Mouse (Mus musculus) midbrain, postnatal 0 days (tissue): ENCODE measurements at regions not wholly inside any gene's neighbourhood (a gene's known extent, or its start where the extent isn't known, plus 50 kb on each side); places are given as distances from the start of the nearest gene placed in this dataset.

ENCODE experiments used
- ATAC-seq: fragments of 200-750 bp; cut with Nextera tagmentation; 2 replicates; pipeline ENCODE4 v1.8.0; 2017; ENCODE audit warnings: moderate number of reproducible peaks, mild to moderate bottlenecking, moderate TSS enrichment, moderate library complexity; ENCODE audit not compliant: low FRiP score
- DNase-seq: peaks from one replicate; pipeline ENCODE4 v3.0.0-alpha.2; 2015; ENCODE audit warnings: low spot score
- H3K27ac ChIP-seq: fragments of 300-500 bp; sonication (generic); 2 replicates; pipeline ENCODE4 v1.5.1; 2014; ENCODE audit warnings: low read depth, mild to moderate bottlenecking, low read length, mixed read lengths
- H3K27me3 ChIP-seq: fragments of 300-500 bp; sonication (generic); 2 replicates; pipeline ENCODE4 v1.6.1; 2014; ENCODE audit warnings: low read length, control low read depth, mixed read lengths; ENCODE audit not compliant: insufficient read depth
- H3K36me3 ChIP-seq: fragments of 300-500 bp; sonication (generic); 2 replicates; pipeline ENCODE4 v1.6.1; 2014; ENCODE audit warnings: low read length, control low read depth, mixed read lengths; ENCODE audit not compliant: insufficient read depth
- H3K4me1 ChIP-seq: fragments of 300-500 bp; sonication (generic); 2 replicates; pipeline ENCODE4 v1.6.1; 2014; ENCODE audit warnings: mild to moderate bottlenecking, control low read depth, antibody characterized with exemption, low read length, mixed read lengths; ENCODE audit not compliant: insufficient read depth
- H3K4me2 ChIP-seq: fragments of 300-500 bp; sonication (generic); 2 replicates; pipeline ENCODE4 v1.6.1; 2014; ENCODE audit warnings: low read depth, mild to moderate bottlenecking, low read length, mixed read lengths; ENCODE audit not compliant: poor library complexity, severe bottlenecking
- H3K4me3 ChIP-seq: fragments of 300-500 bp; sonication (generic); 2 replicates; pipeline ENCODE4 v1.5.1; 2014; ENCODE audit warnings: low read depth, mild to moderate bottlenecking, low read length, moderate library complexity
- H3K9ac ChIP-seq: fragments of 300-500 bp; sonication (generic); replicated peaks from 2 replicates; pipeline ENCODE4 v1.6.1; 2014; ENCODE audit warnings: mild to moderate bottlenecking, low read length, moderate library complexity, mixed read lengths; ENCODE audit not compliant: poor library complexity, severe bottlenecking
- H3K9me3 ChIP-seq: fragments of 300-500 bp; sonication (generic); 2 replicates; pipeline ENCODE4 v1.6.1; 2016; ENCODE audit warnings: low read length, control low read depth
- CTCF ChIP-seq: IDR thresholded peaks from 2 replicates; pipeline ENCODE4 v1.5.1; 2016; ENCODE audit warnings: antibody characterized with exemption, mild to moderate bottlenecking
- WGBS: fragments of 180-500 bp; shearing (Covaris S2); extraction: QIAGEN DNeasy Blood & Tissue Kit; methylation state at CpG from one replicate; pipeline ENCODE4 v1.1.7; 2014; 5-methylcytosine and 5-hydroxymethylcytosine counted together

DNA sequence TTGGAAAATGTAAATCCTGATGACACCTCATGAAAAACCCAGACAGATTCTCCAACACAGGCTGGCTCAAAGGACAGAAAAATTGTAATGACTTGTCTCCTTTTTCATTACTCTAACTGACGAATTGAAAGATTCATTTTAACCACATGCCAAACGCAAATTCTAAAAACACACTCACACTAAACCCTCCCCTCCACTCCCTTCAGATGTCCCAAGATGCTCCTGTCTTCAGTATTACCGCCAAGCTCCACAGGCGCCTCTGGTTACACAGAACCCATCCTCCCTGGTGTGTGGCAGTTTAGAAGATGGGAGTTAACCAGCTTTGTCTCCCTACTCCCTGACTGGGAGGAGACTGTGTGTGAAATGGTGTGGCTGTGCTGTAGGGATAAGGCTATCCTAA, 151.8 kb upstream of the Zdhhc25 start:
- H3K4me3 ChIP-seq = no peak overlapping the region
- H3K4me1 ChIP-seq = no peaks in the 10 kb centered on the region
- WGBS = 78% methylated on average over 4 of the region's 4 CpGs
- DNase-seq = no peak
- TF ChIP-seq CTCF = no peak
- no peak overlapping the region for H3K4me2 ChIP-seq
- no peaks in the 10 kb centered on the region for H3K27me3 ChIP-seq
- no peak overlapping the region for H3K9ac ChIP-seq
- no peaks in the 10 kb centered on the region for H3K36me3 ChIP-seq
- no peak overlapping the region for H3K27ac ChIP-seq
- H3K9me3 ChIP-seq = no peaks in the 10 kb centered on the region
- ATAC-seq = no peak

DNA sequence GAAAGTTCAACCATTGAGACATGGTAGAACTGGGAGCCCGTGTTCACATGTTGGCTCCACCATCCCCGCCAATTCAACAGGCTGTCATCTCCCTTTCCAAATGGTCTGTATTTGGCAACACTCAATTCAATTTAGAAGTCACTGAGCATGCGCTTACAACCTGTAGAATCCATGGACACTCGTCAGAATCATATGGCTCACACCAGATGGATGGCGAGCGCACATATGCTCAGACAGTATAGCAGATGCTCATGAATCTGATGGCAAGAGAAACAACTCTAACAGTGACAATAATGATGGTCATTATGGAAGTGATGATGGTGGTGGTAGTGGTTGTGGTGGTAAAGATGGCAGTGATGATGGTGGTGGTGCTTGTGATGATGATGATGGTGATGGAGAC, 148.9 kb upstream of the Zdhhc25 start:
- Histone ChIP-seq H3K4me3 (no peak overlapping the region), H3K4me1 (no peaks in the 10 kb centered on the region), H3K9me3 (no peaks in the 10 kb centered on the region), H3K4me2 (no peak overlapping the region), H3K9ac (no peak overlapping the region), H3K27me3 (no peaks in the 10 kb centered on the region), H3K36me3 (no peaks in the 10 kb centered on the region), H3K27ac (no peak overlapping the region)
- no peak for DNase-seq
- ATAC-seq = no peak
- no peak for TF ChIP-seq CTCF
- WGBS = 92% methylated on average over 6 of the region's 6 CpGs

DNA sequence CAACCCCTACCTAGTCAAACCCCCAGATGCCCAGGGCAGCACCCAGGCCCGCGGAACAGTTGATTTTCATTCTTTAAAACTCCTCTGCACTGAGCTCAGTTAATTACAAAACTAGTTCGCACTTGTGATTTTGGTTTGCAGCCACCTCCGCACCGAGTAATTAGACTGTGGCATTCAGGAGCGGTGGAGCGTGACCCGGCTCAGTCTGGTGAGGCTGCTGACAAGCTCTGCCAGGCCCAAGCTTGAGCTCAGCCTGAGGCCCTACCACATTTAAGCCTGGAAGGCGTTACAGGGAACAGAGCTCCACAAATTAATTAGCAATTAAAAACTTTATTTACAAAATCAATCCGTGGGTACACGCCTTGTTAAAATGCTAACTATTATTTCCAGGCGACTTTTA, 132.0 kb upstream of the Zdhhc25 start:
- no peaks in the 10 kb centered on the region for H3K27me3 ChIP-seq
- no peak overlapping the region for H3K4me3 ChIP-seq
- DNase-seq (peak; percentile 75), ATAC-seq (no peak)
- H3K9me3 ChIP-seq = no peaks in the 10 kb centered on the region
- H3K4me2 ChIP-seq = no peak overlapping the region
- TF ChIP-seq CTCF = no peak
- H3K36me3 ChIP-seq = no peaks in the 10 kb centered on the region
- H3K4me1 ChIP-seq = 0 out of 2 replicates have a peak, but pooled peaks cover 5% of the 10 kb centered on the region
- WGBS = 20% methylated on average over 12 of the region's 12 CpGs
- no peak overlapping the region for H3K9ac ChIP-seq
- H3K27ac ChIP-seq = no peak overlapping the region

DNA sequence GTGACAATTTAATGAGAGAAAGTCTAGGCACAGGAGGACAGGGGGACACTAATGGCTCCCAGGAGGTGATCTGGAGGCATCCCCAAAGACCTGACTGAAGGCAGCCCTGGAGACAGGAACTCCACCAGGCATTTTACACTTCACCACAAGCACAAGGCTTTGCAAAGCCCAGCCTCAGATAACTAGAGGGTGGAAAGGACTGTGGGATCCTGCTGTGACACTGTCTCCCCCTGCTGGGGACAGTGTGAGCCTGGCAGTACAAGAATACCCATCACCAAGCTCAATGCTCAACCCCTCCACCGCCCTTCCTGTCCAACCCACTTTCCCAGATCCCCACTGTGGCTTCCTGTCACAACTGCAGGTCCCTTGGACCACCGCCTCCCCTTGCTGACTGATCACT, 131.3 kb upstream of the Zdhhc25 start:
- ATAC-seq = peak; percentile 58; the same call in 1 of the 2 replicates
- peak; percentile 79 for TF ChIP-seq CTCF
- 39% methylated on average over 2 of the region's 2 CpGs for WGBS

DNA sequence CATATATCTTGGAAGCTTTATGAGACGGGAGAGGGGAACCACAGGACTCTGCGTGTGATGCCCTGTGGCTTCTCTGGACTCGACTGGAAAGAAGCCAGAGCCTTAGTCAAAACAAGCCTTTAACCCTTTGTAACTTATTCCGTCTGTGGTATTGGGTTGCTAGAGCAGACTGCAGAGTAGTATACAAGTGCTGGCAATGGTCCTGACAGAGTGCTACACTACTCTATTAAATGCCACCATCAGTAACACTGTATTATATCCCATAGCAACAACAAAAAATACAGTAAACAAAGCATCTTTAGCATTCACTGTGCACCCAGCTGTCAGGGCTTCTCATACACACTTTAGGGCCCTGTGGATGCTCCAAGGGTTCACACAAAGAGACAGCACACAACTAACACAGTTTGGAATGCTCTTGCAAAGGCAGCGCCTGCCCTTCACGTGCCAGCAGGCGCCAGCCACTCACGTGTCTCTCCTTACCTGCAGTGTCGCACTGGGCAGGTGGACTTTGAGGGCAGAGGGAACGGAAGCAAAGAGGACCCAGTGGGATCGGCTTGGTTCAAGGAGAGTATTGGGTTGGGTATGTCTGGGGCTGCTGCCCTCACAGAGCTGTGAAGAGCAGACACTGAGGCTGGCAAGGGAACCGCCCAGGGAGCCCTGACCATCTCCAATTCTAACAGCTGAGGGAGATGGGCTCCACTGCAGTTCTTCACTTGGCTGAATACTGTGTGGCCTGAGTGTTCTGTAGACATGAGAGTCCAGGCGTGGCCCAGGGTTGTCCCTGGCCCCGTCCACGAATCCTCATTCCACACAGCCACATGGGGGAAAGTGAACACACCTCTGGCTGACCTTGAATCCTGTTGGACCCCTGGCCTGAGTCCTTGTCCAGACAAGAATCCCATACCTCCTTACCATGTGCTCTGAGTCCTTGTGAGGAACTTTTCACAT, 130.3 kb upstream of the Zdhhc25 start:
- WGBS = 73% methylated on average over 15 of the region's 15 CpGs
- no peak overlapping the region for H3K4me3 ChIP-seq
- no peaks in the 10 kb centered on the region for H3K9me3 ChIP-seq
- DNase-seq (no peak), ATAC-seq (no peak)
- no peak overlapping the region for H3K27ac ChIP-seq
- H3K36me3 ChIP-seq = no peaks in the 10 kb centered on the region
- no peak for TF ChIP-seq CTCF
- H3K27me3 ChIP-seq = no peaks in the 10 kb centered on the region
- no peak overlapping the region for H3K9ac ChIP-seq
- H3K4me2 ChIP-seq = no peak overlapping the region
- H3K4me1 ChIP-seq = 0 out of 2 replicates have a peak, but pooled peaks cover 5% of the 10 kb centered on the region

More for the DNA sequence above, 131.3 kb upstream of the Zdhhc25 start:
- Histone ChIP-seq H3K9me3 (no peaks in the 10 kb centered on the region), H3K4me3 (no peak overlapping the region), H3K9ac (no peak overlapping the region), H3K27me3 (no peaks in the 10 kb centered on the region), H3K27ac (no peak overlapping the region), H3K4me1 (0 out of 2 replicates have a peak, but pooled peaks cover 5% of the 10 kb centered on the region), H3K36me3 (no peaks in the 10 kb centered on the region), H3K4me2 (no peak overlapping the region)
- peak; percentile 70 for DNase-seq

DNA sequence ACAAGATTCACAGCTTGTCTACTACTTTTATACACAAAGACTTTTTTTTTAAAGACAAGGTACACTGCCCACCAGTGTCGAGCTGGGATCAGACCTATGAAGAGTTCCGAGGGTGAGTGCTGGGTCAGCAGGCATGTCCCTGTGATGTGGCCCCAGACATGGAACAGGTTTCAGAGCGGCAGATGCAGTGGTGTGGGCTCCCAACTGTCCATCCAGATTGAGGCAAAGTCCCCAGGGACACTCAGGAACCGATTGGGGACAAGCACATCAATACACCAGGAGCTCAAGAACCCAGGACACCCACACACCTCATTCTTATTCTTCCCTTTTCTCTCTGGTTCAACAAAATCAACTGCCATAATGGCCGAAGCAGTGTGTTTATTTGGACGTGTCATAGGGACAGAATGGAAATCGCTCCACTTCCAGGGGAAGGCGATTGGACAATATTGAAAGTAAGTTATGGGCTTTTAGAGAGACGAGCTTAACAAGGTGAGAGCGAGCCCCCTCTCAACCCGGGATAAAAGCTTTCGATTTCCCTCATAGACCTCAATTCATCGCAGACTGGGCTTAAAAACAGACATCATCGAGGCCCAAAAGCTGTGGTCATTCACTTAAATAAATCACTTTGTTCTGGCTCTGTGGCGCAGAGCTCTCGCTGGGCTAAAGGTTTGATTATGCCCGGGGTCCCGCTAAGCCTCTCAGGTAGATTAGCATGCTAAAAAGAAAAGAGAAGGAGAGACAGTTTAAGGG, 127.6 kb upstream of the Zdhhc25 start:
- H3K9ac ChIP-seq = no peak overlapping the region
- no peak overlapping the region for H3K27ac ChIP-seq
- 45% methylated on average over 18 of the region's 18 CpGs for WGBS
- no peak overlapping the region for H3K4me2 ChIP-seq
- DNase-seq (no peak), ATAC-seq (no peak)
- no peaks in the 10 kb centered on the region for H3K27me3 ChIP-seq
- no peaks in the 10 kb centered on the region for H3K9me3 ChIP-seq
- 0 out of 2 replicates have a peak, but pooled peaks cover 5% of the 10 kb centered on the region for H3K4me1 ChIP-seq
- no peak for TF ChIP-seq CTCF
- no peak overlapping the region for H3K4me3 ChIP-seq
- no peaks in the 10 kb centered on the region for H3K36me3 ChIP-seq
